Mouse (Mus musculus) embryo, embryonic 11 days (tissue): ENCODE results near the gene Itpka.
"Not testable (repeated sequence)": the region's sequence is repeated elsewhere in the genome, so short reads cannot be mapped to it uniquely, and the experiment has no call there.

Experiments
- DNase-seq: peaks from one replicate; pipeline ENCODE4 v3.0.0-alpha.2; 2015

The Itpka gene

GRCm38 (mm10) chr2:119741581-119742411, at the start of gene Itpka:
Gene Itpka (plus strand): TSS chr2:119742337.
- DNase-seq, result peak; percentile 91

- DNase-seq, result no peak
Observed at GRCm38 (mm10) chr2:119694826-119695225, 47.3 kb upstream of the Itpka start.

- DNase-seq, result no peak
Observed at GRCm38 (mm10) chr2:119696111-119696510, 46.0 kb upstream of the Itpka start.

- no peak for DNase-seq
Observed at GRCm38 (mm10) chr2:119698472-119698871, 43.7 kb upstream of the Itpka start.

GRCm38 (mm10) chr2:119699962-119700361, 42.2 kb upstream of the Itpka start:
- no peak for DNase-seq

GRCm38 (mm10) chr2:119703171-119703570, 39.0 kb upstream of the Itpka start:
- DNase-seq, result no peak

GRCm38 (mm10) chr2:119707676-119708075, 34.5 kb upstream of the Itpka start:
- DNase-seq, result no peak

- DNase-seq, result no peak
Observed at GRCm38 (mm10) chr2:119710011-119710410, 32.1 kb upstream of the Itpka start.

GRCm38 (mm10) chr2:119715868-119716267, 26.3 kb upstream of the Itpka start:
- not testable (repeated sequence) for DNase-seq

- no peak for DNase-seq
Observed at GRCm38 (mm10) chr2:119721070-119721469, 21.1 kb upstream of the Itpka start.

GRCm38 (mm10) chr2:119727762-119728416, 14.2 kb upstream of the Itpka start:
- no peak for DNase-seq

- DNase-seq, result no peak
Observed at GRCm38 (mm10) chr2:119730735-119731134, 11.4 kb upstream of the Itpka start.

- no peak for DNase-seq
Observed at GRCm38 (mm10) chr2:119737124-119737523, 5.0 kb upstream of the Itpka start.

GRCm38 (mm10) chr2:119740567-119740966, 1.6 kb upstream of the Itpka start:
- DNase-seq, result no peak

- DNase-seq, result peak; percentile 31
Observed at GRCm38 (mm10) chr2:119742461-119743175, 481 bp downstream of the Itpka start.

- DNase-seq, result no peak
Observed at GRCm38 (mm10) chr2:119743176-119743807, 1.2 kb downstream of the Itpka start.

GRCm38 (mm10) chr2:119743808-119744162, 1.6 kb downstream of the Itpka start:
- DNase-seq, result no peak

GRCm38 (mm10) chr2:119744163-119745111, 2.3 kb downstream of the Itpka start:
- peak; percentile 60 for DNase-seq

- peak; percentile 40 for DNase-seq
Observed at GRCm38 (mm10) chr2:119745281-119745680, 3.1 kb downstream of the Itpka start.

- DNase-seq, result no peak
Observed at GRCm38 (mm10) chr2:119747554-119747953, 5.4 kb downstream of the Itpka start.

GRCm38 (mm10) chr2:119749260-119749659, 7.1 kb downstream of the Itpka start:
- no peak for DNase-seq

GRCm38 (mm10) chr2:119757601-119758100, 15.5 kb downstream of the Itpka start:
- peak; percentile 21 for DNase-seq
